Mouse (Mus musculus) thymus, postnatal 25 days (tissue): ENCODE results near the gene Troap.
A peak's percentile ranks its signal among the peaks of the same experiment; 100 is the strongest.

Source experiments
- DNase-seq: peaks from one replicate; pipeline ENCODE4 v3.0.0; 2022

Gene Troap

DNA sequence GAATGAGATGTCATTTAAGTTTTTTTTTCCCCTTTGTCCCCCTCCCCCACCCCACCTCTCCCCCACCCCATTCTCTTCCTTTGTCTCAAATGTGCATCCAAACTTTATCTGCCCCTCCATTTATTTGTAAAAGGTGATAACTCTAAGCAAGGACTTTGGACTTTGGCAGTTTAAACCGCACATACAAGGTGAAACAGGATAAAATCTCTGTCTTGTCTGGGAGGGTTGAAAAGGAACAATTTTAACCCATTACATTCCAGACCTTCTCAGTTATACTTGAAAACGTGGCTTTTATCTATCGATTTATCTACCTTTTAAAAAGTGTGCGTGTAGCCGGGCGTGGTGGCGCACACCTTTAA, 40.7 kb downstream of the Troap start:
- DNase-seq, result no peak

DNA sequence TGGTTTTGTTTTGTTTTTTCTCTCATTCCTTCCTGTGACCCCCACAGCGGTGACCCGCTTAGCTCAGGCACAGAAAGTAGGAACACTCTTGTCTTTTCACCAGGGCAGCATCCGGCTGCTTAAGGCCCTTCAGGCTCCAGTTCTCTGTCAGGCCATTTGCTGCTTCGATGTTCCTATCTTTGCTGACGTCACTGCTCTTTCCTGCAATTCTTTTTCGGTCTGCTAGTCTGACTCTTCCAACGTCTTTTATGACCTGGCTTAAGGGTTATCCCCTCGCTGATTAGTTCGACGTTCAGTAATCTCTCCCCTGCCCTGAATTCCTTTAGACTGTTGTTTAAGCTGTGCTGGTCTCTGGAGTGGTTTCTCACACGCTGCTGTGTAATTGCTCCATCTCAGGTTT, 42.2 kb downstream of the Troap start:
- no peak for DNase-seq

DNA sequence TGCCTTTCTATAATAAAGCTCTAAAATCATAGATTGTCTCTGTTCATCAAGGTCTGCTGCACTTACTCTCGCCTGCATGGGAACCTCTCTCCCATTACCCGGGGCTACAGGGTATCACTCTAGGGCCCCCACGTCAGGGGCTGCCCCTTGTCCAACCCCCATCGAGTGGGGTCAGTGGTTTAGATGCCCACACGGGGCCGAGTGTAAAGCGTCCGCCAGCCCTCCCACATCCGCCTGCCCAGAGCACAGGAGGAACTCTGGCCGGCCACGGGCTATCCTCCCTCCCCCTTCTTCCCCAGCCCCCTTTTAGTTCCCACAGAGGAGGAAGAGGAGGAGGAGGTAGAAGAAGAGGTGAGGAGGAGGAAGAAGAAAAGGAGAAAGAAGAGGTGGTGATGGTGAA, 46.4 kb downstream of the Troap start:
- DNase-seq, result no peak

DNA sequence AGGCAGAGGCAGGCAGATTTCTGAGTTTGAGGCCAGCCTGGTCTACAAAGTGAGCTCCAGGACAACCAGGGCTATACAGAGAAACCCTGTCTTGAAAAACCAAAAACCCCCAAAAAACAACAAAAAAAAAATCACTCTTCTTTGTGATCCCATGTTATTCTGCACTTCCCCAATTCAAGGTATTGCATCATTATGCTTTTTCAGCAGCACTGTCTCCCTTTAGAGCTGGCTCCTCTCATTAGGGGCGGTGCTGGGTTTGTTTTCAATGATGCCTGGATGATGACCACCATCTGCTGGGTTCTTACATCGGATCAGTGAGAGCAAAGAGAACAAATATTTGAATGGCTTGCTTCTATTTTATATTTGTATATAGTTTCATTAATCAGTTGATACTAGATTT, 48.3 kb downstream of the Troap start:
- no peak for DNase-seq

DNA sequence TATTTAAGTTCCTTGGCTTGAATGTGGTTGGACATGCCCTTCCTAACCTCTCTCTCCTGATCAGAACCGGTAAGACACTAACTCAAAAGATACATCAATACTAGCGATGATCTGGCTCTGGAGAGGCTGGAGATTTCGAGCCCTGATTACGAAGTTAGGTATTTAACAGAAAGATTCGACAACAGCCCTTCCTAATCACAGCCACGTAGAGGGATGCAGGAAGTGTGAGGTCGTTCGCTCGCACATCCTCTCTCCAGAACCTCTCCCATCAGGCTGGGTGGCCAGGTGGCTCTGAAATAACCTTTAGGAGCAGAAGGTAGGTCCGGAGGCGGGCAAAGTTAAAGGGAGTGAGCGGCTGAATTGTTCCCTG, 51.3 kb downstream of the Troap start, which contains the start of gene Spats2:
Gene Spats2 (plus strand): TSS at position 206 of the 370 bp plus-strand sequence.
- no peak for DNase-seq

DNA sequence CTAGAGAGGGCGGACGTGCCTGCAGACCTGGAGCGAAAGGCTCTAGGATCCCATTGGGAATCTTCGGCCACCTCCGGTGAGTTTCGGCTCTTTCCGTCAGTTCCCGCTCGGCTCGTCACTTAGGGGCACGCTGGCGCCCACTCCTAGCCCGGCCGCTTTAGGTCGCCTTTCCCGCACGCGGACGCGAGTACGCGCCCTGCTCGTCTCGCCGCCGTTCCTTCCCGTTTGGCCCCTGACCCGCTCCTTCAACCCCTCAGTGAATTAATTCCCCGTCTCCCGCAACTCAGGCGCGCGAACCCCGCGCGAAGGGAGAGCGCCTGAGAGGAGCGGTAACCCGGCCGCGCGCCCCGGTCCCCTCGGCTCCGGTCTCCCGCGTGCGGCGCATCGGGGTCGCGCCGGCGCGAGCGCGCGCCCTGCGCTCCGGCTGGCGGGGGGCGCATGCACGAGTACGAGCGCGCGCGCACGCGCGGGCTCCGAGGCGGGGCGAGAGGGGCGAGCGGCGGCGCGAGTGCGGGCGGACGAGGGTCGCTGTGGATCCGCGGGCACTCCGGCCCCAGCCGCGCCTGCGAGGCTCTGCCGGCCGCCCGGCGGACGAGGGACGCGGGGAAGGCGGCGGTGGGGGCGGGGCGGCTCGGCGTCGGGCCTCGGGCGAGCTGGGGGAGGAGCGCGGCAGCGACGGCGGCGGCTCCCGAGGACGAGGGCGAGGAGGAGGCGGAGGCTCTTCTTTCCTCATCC, 51.9 kb downstream of the Troap start:
- DNase-seq, result peak; percentile 60

DNA sequence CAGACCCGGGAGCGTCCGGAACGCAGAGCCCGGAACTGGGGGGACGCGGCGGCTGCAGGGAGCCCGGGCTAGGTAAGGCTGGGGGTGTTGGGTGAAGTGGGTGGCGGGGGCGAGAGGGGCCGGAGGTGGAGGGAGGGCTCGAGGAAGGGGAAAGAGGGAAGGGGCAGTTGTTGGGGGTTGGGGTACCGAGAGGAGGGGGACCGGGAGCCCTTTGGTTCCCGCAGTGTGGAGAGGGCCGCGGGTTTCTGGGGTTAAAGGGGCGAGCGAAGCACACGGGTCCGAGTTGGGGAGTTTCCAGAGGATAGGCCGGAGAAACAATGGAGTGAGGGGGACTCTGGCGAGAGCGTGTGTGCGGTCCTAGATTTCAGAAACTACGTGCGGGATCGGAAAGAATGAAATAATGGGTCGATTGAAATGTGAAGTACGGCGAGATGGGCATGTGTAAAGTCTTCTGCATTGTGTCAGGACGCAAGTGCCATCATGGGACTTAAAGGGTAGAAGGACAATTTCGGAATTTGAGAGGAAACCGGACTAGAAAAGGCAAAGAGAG, 52.5 kb downstream of the Troap start:
- DNase-seq, result no peak

DNA sequence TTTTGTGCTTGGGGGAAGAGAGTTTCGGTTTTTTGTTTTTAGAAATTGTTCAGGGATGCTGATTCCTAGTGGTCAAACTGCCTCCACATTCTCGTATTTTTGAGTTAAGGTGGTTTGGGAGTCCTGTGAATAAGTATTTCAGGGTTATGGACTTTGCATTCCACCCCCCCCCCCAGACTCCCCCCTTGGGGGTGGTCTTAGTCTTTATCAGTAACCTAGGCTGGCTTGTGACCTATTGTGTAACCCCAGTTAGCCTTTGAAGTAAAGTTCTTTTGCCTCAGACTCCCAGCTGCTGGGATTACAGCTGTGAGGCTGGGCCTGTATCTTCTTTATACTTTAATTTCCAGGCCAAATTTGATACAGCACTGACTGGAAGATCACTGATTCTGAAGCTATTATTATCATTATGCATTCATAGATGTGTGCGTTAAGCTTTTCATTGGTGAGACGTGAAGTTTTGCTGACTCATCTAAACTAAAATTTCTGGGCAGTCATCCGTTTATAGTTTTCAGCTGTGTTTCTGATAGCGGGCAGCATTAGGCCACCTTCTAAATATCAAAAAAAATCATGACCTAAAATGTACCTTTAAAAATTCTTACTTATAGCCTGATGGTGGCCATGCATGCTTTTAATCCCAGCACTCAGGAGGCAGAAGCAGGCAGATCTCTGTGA, 53.6 kb downstream of the Troap start:
- no peak for DNase-seq

DNA sequence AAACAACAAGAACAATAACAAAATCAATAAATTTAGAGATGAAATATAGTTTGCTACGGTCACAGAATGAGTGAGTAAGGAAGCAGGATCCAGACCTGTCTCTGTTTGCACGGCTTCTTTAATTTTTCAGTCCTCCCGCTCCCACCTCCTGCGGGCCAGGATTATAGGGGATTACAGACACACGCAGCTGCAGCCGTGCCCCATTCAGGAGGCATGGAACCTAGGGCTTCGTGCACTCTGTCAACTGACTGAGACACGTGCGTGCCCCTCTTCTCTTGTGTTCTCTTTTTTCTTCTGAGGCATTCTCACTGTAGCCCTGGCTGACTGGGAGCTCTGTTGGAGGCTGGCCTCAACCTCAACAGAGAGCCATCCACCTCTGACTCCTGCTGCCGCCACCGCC, 55.1 kb downstream of the Troap start:
- DNase-seq, result peak; percentile 14

DNA sequence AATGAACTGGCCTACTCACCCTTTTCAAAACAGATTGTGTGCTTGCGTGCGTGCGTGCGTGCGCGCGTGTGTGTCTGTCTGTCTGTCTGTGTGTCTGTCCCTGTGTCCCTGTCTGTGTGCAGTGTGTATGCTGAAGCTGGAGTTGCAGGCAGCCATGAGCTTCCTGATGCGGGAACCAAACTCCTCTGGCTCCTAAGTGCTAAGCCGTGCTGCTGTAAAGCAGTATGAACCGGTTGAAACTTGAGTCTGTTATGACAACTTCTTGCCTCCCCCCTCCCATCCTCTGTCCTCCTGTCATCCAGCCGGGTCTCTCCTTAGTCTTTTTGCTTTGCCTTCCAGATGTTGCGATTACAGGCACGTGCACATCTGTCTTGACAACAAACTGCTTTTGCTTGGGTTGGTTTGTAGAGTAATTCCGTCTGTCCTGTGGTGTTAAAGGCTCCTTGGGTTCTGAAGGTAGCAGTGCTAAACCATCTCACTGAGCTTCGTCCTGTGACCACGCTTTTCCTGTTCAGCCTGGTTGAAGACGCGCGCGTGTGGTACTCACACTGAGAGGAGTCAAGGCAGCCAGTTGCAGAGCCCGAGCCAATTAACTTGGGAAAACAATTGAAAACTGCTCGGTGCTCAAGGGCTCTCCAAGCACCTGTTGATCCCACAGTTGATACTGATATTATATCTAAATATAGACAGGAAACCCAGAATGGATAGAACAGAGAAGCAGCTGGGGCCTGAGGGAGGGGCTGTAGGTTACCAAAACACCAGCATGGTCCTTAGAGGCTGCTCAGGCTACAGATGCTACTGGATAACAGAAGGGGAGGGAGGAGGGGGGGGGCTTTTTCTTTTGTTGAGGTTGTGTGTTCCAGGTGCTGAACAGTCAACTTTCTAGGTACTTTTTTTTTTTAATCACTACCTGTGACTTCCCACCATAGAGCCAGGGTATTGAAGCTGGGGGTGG, 55.9 kb downstream of the Troap start:
- peak; percentile 25 for DNase-seq
